Mouse (Mus musculus) limb, embryonic 13.5 days (tissue): ENCODE results near the gene Dgkz. TPM values are rescaled to one million over a fixed set of nuclear protein-coding genes. Genes with fewer than 3 reads are reported as not detected.

ENCODE experiments used
- ATAC-seq: fragments of 200-750 bp; cut with Nextera tagmentation; 2 replicates; pipeline ENCODE4 v1.8.0; 2017; ENCODE audit warnings: low read depth, moderate number of reproducible peaks, moderate TSS enrichment; ENCODE audit not compliant: low FRiP score
- H3K27ac ChIP-seq: fragments of 300-500 bp; sonication (generic); 2 replicates; pipeline ENCODE4 v1.5.1; 2015; ENCODE audit warnings: inconsistent platforms, mild to moderate bottlenecking, moderate library complexity
- H3K27me3 ChIP-seq: fragments of 300-500 bp; sonication (generic); 2 replicates; pipeline ENCODE4 v1.6.1; 2015; ENCODE audit warnings: mild to moderate bottlenecking, inconsistent platforms
- H3K36me3 ChIP-seq: fragments of 300-500 bp; sonication (generic); 2 replicates; pipeline ENCODE4 v1.6.1; 2015; ENCODE audit warnings: inconsistent platforms, mild to moderate bottlenecking, moderate library complexity
- H3K4me1 ChIP-seq: fragments of 300-500 bp; sonication (generic); 2 replicates; pipeline ENCODE4 v1.6.1; 2015; ENCODE audit warnings: inconsistent platforms
- H3K4me2 ChIP-seq: fragments of 300-500 bp; sonication (generic); replicated peaks from 2 replicates; pipeline ENCODE4 v1.6.1; 2015; ENCODE audit warnings: inconsistent platforms, mild to moderate bottlenecking, moderate library complexity
- H3K4me3 ChIP-seq: fragments of 300-500 bp; sonication (generic); 2 replicates; pipeline ENCODE4 v1.5.1; 2015; ENCODE audit warnings: moderate library complexity, mild to moderate bottlenecking, inconsistent platforms
- H3K9ac ChIP-seq: fragments of 300-500 bp; sonication (generic); 2 replicates; pipeline ENCODE4 v1.6.1; 2015; ENCODE audit warnings: mild to moderate bottlenecking, inconsistent platforms
- H3K9me3 ChIP-seq: fragments of 300-500 bp; sonication (generic); 2 replicates; pipeline ENCODE4 v1.6.1; 2016; ENCODE audit warnings: inconsistent platforms
- WGBS: fragments of 180-500 bp; shearing (Covaris S2); methylation state at CpG from one replicate; pipeline ENCODE4 v1.1.7; 2015; 5-methylcytosine and 5-hydroxymethylcytosine counted together
- microRNA-seq: library from miRNA; unstranded; fragments of <30 nt; microRNA quantifications from one replicate; pipeline ENCODE4, GENCODE M21; 2016
- polyA plus RNA-seq: library from polyadenylated mRNA; unstranded; fragments of >200 nt; fragmentation: Nextera tagmentation; extraction: Ambion mirVana; gene quantifications from 2 replicates; pipeline ENCODE4 v1.2.1, GENCODE M21; 2015

The Dgkz gene
- polyA plus RNA-seq, 1 experiment from 2014 or later, result 34.0 TPM

DNA sequence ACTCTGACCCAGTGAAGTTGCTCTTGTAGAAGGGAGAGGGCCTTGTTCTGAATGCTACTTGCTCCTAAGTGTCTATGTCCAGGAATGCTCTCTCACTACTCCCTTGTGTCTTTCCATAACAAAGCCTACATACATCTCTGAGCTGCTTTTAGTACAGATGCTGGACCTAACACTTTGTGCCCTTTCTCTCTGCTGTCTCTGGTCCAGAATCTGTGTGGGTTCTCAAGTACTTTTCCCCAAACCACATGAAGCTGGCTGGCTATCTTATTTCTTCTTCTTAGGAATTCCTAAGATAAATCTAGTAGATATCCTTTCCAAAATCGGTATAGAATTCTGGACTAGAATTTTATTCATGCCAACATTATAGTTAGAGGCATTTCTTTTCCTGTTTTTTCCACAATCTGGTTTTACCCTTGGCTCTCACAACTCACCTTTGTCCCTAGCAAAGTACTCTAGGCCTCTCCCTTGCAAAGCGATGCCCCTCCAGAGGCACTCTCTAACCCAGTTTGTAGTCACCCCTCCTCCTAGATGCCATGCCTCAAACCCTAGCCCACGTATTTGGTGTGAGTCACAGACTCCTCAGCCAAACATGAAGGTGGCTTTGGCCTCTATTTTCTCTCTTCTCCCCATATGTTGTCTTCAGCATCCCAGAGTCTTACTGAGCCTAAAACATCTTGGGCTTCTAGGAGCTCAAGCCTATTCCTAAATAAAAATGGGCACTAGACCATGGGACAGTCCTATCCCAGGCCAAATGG is 72.3 kb downstream of the Dgkz start:
- 0 out of 2 replicates have a peak, but pooled peaks cover 4% of the 10 kb centered on the region for H3K4me1 ChIP-seq
- peaks cover 68% of the 10 kb centered on the region for H3K36me3 ChIP-seq
- no peaks in the 10 kb centered on the region for H3K27me3 ChIP-seq
- no peak overlapping the region for H3K9ac ChIP-seq
- H3K4me2 ChIP-seq, result no peak overlapping the region
- no peak overlapping the region for H3K4me3 ChIP-seq
- WGBS, result 93% methylated on average over 3 of the region's 3 CpGs
- no peaks in the 10 kb centered on the region for H3K9me3 ChIP-seq
- ATAC-seq, result no peak
- no peak overlapping the region for H3K27ac ChIP-seq

- Histone ChIP-seq H3K9me3 (no peaks in the 10 kb centered on the region), H3K4me3 (no peak overlapping the region), H3K27ac (no peak overlapping the region), H3K4me1 (0 out of 2 replicates have a peak, but pooled peaks cover 4% of the 10 kb centered on the region), H3K4me2 (no peak overlapping the region), H3K9ac (no peak overlapping the region), H3K36me3 (peaks cover 62% of the 10 kb centered on the region), H3K27me3 (no peaks in the 10 kb centered on the region)
- ATAC-seq, result no peak
- WGBS, result 68% methylated on average over 5 of the region's 5 CpGs
These were observed 73.3 kb downstream of the Dgkz start for GRCm38 (mm10) chr2:91902336-91902735.

GRCm38 (mm10) chr2:91900431-91900830 is 75.2 kb downstream of the Dgkz start:
- H3K4me2 ChIP-seq, result no peak overlapping the region
- no peak for ATAC-seq

DNA sequence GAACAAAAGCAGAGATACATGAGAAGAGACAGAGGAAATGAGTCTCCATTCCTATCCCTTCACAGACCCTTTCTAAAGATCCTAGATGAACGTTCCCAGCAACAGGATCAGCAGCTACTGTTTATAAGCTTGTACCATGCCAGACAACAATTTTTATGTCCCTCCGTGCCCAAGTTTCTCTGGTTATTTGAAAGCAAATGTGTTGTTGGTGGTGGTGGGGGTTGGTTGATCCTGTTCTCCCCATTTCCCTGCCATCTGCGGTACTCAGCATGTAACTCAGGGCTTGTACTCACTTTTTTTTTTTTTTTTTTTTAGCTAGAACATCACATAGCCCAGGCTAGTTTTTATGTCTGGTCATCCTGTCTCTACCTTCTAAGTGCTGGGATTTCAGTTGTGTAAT is 76.5 kb downstream of the Dgkz start:
- Histone ChIP-seq H3K4me1 (no peaks in the 10 kb centered on the region), H3K36me3 (peaks cover 36% of the 10 kb centered on the region), H3K27me3 (no peaks in the 10 kb centered on the region), H3K4me3 (no peak overlapping the region), H3K4me2 (no peak overlapping the region), H3K27ac (no peak overlapping the region), H3K9ac (no peak overlapping the region), H3K9me3 (no peaks in the 10 kb centered on the region)
- 88% methylated on average over 3 of the region's 3 CpGs for WGBS
- no peak for ATAC-seq

More at GRCm38 (mm10) chr2:91900431-91900830, 75.2 kb downstream of the Dgkz start:
- Histone ChIP-seq H3K9me3 (no peaks in the 10 kb centered on the region), H3K27me3 (no peaks in the 10 kb centered on the region), H3K27ac (no peak overlapping the region), H3K36me3 (peaks cover 43% of the 10 kb centered on the region), H3K4me1 (0 out of 2 replicates have a peak, but pooled peaks cover 4% of the 10 kb centered on the region), H3K4me3 (no peak overlapping the region), H3K9ac (no peak overlapping the region)
- WGBS, result 94% methylated on average over 8 of the region's 8 CpGs

DNA sequence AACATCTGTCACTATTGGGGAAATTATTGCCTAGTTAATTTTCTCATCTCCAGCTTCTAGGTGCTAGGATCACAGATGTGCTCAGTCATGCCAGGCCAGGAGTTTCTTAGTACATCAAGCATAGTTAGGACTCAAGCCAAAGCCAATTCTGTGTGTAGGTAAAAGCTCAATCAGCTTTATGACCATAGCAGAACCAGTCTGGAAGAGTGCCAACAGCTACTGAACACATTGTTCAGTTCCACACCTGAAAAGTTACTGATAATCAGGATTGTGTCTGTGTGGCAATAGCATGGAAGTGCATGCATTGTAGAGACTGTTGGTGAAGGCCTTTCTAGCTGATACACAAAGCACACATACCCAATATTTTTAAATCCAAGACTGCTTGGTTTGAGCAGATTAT is 77.7 kb downstream of the Dgkz start:
- Histone ChIP-seq H3K4me1 (no peaks in the 10 kb centered on the region), H3K9me3 (no peaks in the 10 kb centered on the region), H3K27me3 (no peaks in the 10 kb centered on the region), H3K9ac (no peak overlapping the region), H3K27ac (no peak overlapping the region), H3K4me2 (no peak overlapping the region), H3K4me3 (no peak overlapping the region), H3K36me3 (peaks cover 42% of the 10 kb centered on the region)
- no peak for ATAC-seq

- 91% methylated on average over 3 of the region's 3 CpGs for WGBS
- no peak for ATAC-seq
- no peak overlapping the region for H3K4me2 ChIP-seq
- no peak overlapping the region for H3K9ac ChIP-seq
- no peaks in the 10 kb centered on the region for H3K4me1 ChIP-seq
- H3K9me3 ChIP-seq, result no peaks in the 10 kb centered on the region
- peaks cover 26% of the 10 kb centered on the region for H3K36me3 ChIP-seq
- no peak overlapping the region for H3K4me3 ChIP-seq
- H3K27me3 ChIP-seq, result no peaks in the 10 kb centered on the region
- H3K27ac ChIP-seq, result no peak overlapping the region
These were observed 80.3 kb downstream of the Dgkz start for GRCm38 (mm10) chr2:91895401-91895800.

GRCm38 (mm10) chr2:91894716-91895115 is 80.9 kb downstream of the Dgkz start:
- no peak for ATAC-seq
- Histone ChIP-seq H3K9ac (no peak overlapping the region), H3K27me3 (no peaks in the 10 kb centered on the region), H3K27ac (no peak overlapping the region), H3K9me3 (no peaks in the 10 kb centered on the region), H3K4me3 (no peak overlapping the region), H3K4me1 (no peaks in the 10 kb centered on the region), H3K4me2 (no peak overlapping the region), H3K36me3 (peaks cover 19% of the 10 kb centered on the region; the same call in 1 of the 2 replicates)
- WGBS, result 91% methylated on average over 3 of the region's 3 CpGs

DNA sequence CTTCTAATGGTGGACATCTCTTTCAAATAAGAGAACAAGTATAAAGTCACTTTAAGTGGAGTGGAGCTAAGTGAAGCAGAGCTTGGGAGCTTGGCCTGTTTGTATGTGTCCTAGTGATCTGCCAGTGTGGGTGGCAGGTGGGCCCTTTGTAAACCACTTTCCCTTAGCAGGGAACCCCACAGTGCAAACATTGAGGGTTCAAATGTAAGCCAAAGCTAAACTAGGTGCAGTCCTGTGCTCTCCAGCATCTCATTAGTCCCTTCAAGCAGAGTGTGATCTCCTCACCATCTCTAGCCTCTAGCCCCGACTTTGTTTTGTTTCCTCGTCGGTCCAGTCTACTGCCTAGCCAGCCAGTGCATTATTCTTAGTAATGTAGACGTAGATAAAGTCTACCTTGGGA is 91.0 kb downstream of the Dgkz start:
- no peak overlapping the region for H3K9ac ChIP-seq
- no peak overlapping the region for H3K4me3 ChIP-seq
- no peaks in the 10 kb centered on the region for H3K4me1 ChIP-seq
- H3K9me3 ChIP-seq, result no peaks in the 10 kb centered on the region
- no peaks in the 10 kb centered on the region for H3K27me3 ChIP-seq
- H3K27ac ChIP-seq, result no peak overlapping the region
- 87% methylated on average over 4 of the region's 4 CpGs for WGBS
- H3K4me2 ChIP-seq, result no peak overlapping the region
- no peak for ATAC-seq
- peaks cover 31% of the 10 kb centered on the region for H3K36me3 ChIP-seq

GRCm38 (mm10) chr2:91883961-91884360 is 91.7 kb downstream of the Dgkz start:
- H3K27ac ChIP-seq, result no peak overlapping the region
- no peaks in the 10 kb centered on the region for H3K27me3 ChIP-seq
- ATAC-seq, result no peak
- WGBS, result 87% methylated on average over 4 of the region's 4 CpGs
- H3K4me2 ChIP-seq, result no peak overlapping the region
- H3K9me3 ChIP-seq, result no peaks in the 10 kb centered on the region
- no peak overlapping the region for H3K9ac ChIP-seq
- no peak overlapping the region for H3K4me3 ChIP-seq
- H3K4me1 ChIP-seq, result no peaks in the 10 kb centered on the region
- H3K36me3 ChIP-seq, result peaks cover 31% of the 10 kb centered on the region

Small RNA genes within 50 kb of the gene (microRNA-seq; reads per million reads assigned to microRNA genes)
- not detected for gene Mir6999

Other genes starting within 250 kb of the Dgkz start
- 18.9 and 20.9 TPM in 2 replicates for gene Ambra1, start 245.7 kb downstream of the Dgkz start, polyA plus RNA-seq
- 0.38 and 0.78 TPM in 2 replicates for gene Chrm4, start 48.6 kb downstream of the Dgkz start, polyA plus RNA-seq
- gene Mdk, start 43.6 kb downstream of the Dgkz start, polyA plus RNA-seq, result 1,939 and 1,982 TPM in 2 replicates
- gene Gm9821, start 30.2 kb downstream of the Dgkz start, polyA plus RNA-seq, result 0.27 and 0.61 TPM in 2 replicates
- 10.1 and 10.9 TPM in 2 replicates for gene Creb3l1, start 48.6 kb upstream of the Dgkz start, polyA plus RNA-seq
- gene Phf21a, start 117.3 kb upstream of the Dgkz start, polyA plus RNA-seq, result 38.9 and 46.8 TPM in 2 replicates